Mouse (Mus musculus) embryonic stem cell, embryonic (primary cell): ENCODE measurements around the gene Phc2.

Experiments used
- CTCF ChIA-PET, 4 experiments: fragments of 300-600 bp in 2 of 4; fragments of 350-600 bp in 2 of 4; sonication (Branson Sonifier 250); formaldehyde crosslinking; loops; one replicate each; lab custom pipeline; 2022; ENCODE audit warnings: inconsistent platforms in 2 of 4; lab: Charles Lee
- POLR2A ChIA-PET, 4 experiments: fragments of 300-600 bp in 2 of 4; fragments of 350-600 bp in 2 of 4; sonication (Branson Sonifier 250); formaldehyde crosslinking; loops; one replicate each; lab custom pipeline; 2022; ENCODE audit warnings: antibody characterized with exemption in 4 of 4, inconsistent platforms in 1 of 4; lab: Charles Lee

The Phc2 gene

GRCm38 (mm10) chr4:128785921-128786654 lies 131.6 kb downstream of the Phc2 start:
- POLR2A ChIA-PET, result interaction anchor here in 1 of 4 experiments (1.0 kb wide), 1 partner anchor 25 kb away, joined by 3 read pairs; no protein-coding TSS in a partner anchor
- CTCF ChIA-PET, result interaction anchor here in 3 of 4 experiments (0.6 to 2.1 kb wide), 11 partner anchors 9 to 1470 kb away, joined by 3 to 11 read pairs (median 4); no protein-coding TSS in a partner anchor

GRCm38 (mm10) chr4:128787023-128787939 lies 132.8 kb downstream of the Phc2 start:
- POLR2A ChIA-PET, result interaction anchor here in 1 of 4 experiments (1.2 kb wide), 1 partner anchor 10 kb away, joined by 3 read pairs; no protein-coding TSS in a partner anchor

GRCm38 (mm10) chr4:128788108-128788507 lies 133.6 kb downstream of the Phc2 start:
- POLR2A ChIA-PET, result interaction anchor here in 1 of 4 experiments (1.2 kb wide), 1 partner anchor 11 kb away, joined by 3 read pairs; no protein-coding TSS in a partner anchor
- CTCF ChIA-PET, result no interaction called here

More at GRCm38 (mm10) chr4:128787023-128787939, 132.8 kb downstream of the Phc2 start:
- CTCF ChIA-PET, result interaction anchor here in 2 of 4 experiments (0.6 to 2.1 kb wide), 4 partner anchors 10 to 76 kb away, joined by 3 to 11 read pairs (median 5); no protein-coding TSS in a partner anchor

- ChIA-PET POLR2A (interaction anchor here in 3 of 4 experiments (0.6 to 1.0 kb wide), 6 partner anchors 14 to 819 kb away, joined by 3 to 4 read pairs (median 3); no protein-coding TSS in a partner anchor), CTCF (interaction anchor here in 2 of 4 experiments (0.6 to 0.7 kb wide), 2 partner anchors 8 to 196 kb away, joined by 3 to 5 read pairs; no protein-coding TSS in a partner anchor)
These were observed 135.1 kb downstream of the Phc2 start for GRCm38 (mm10) chr4:128789646-128790045.

- CTCF ChIA-PET, result interaction anchor here in 1 of 4 experiments (1.0 to 1.6 kb wide), 2 partner anchors 45 to 82 kb away, joined by 3 to 7 read pairs; no protein-coding TSS in a partner anchor
- POLR2A ChIA-PET, result interaction anchor here in 2 of 4 experiments (0.7 to 2.6 kb wide), 8 partner anchors 10 to 264 kb away, joined by 3 to 8 read pairs (median 3); partner anchors contain the start of gene Rnf19b (in 1 of the 2)
These were observed 139.2 kb downstream of the Phc2 start for GRCm38 (mm10) chr4:128793710-128794109.

GRCm38 (mm10) chr4:128794198-128794597 lies 139.7 kb downstream of the Phc2 start:
- POLR2A ChIA-PET, result interaction anchor here in 2 of 4 experiments (0.7 to 2.6 kb wide), 6 partner anchors 13 to 263 kb away, joined by 3 to 8 read pairs (median 4); no protein-coding TSS in a partner anchor
- CTCF ChIA-PET, result interaction anchor here in 1 of 4 experiments (1.0 to 1.3 kb wide), 4 partner anchors 8 to 83 kb away, joined by 3 to 6 read pairs (median 4); no protein-coding TSS in a partner anchor

GRCm38 (mm10) chr4:128795596-128795995 lies 141.1 kb downstream of the Phc2 start:
- ChIA-PET CTCF (interaction anchor here (0.6 to 1.7 kb wide), 8 partner anchors 9 to 84 kb away, joined by 3 to 9 read pairs (median 4); no protein-coding TSS in a partner anchor), POLR2A (interaction anchor here in 2 of 4 experiments (1.0 to 2.6 kb wide), 6 partner anchors 9 to 262 kb away, joined by 3 to 9 read pairs (median 4); partner anchors contain the start of gene Rnf19b (in 1 of the 2))

- POLR2A ChIA-PET, result no interaction called here
- CTCF ChIA-PET, result interaction anchor here in 1 of 4 experiments (0.6 kb wide), 1 partner anchor 186 kb away, joined by 3 read pairs; no protein-coding TSS in a partner anchor
These were observed 142.3 kb downstream of the Phc2 start for GRCm38 (mm10) chr4:128796788-128797187.

GRCm38 (mm10) chr4:128801675-128802465 lies 147.4 kb downstream of the Phc2 start:
- POLR2A ChIA-PET, result interaction anchor here in 2 of 4 experiments (0.6 to 1.2 kb wide), 7 partner anchors 9 to 726 kb away, joined by 3 to 5 read pairs (median 3); no protein-coding TSS in a partner anchor
- CTCF ChIA-PET, result interaction anchor here in 1 of 4 experiments (1.0 to 2.2 kb wide), 2 partner anchors 28 to 91 kb away, joined by 3 to 5 read pairs; no protein-coding TSS in a partner anchor
